Mouse (Mus musculus) CH12.LX (cell line): ENCODE data around the gene Phc1.

Experiments used
- CHD2 ChIP-seq: IDR thresholded peaks from 2 replicates; pipeline ENCODE4 v1.6.1; 2011; ENCODE audit warnings: low read length, improper control_type of control experiment
- CTCF ChIP-seq, 2 experiments: IDR thresholded peaks in 1 of 2; conservative IDR thresholded peaks in 1 of 2; 2 replicates each; pipeline ENCODE4 v1.5.1; 2011 to 2012; ENCODE audit warnings: low read depth in 2 of 2, low read length in 2 of 2, improper control_type of control experiment in 1 of 2, inconsistent platforms in 1 of 2, mild to moderate bottlenecking in 1 of 2, moderate library complexity in 1 of 2
- MAX ChIP-seq: IDR thresholded peaks from 2 replicates; pipeline ENCODE4 v1.6.1; 2011; ENCODE audit warnings: low read length, improper control_type of control experiment
- POLR2A ChIP-seq: IDR thresholded peaks from 2 replicates; pipeline ENCODE4 v1.6.1; 2011; ENCODE audit warnings: low read depth, mild to moderate bottlenecking, improper control_type of control experiment, low read length
- POLR2AphosphoS2 ChIP-seq: IDR thresholded peaks from 2 replicates; pipeline ENCODE4 v1.6.1; 2011; ENCODE audit warnings: low read depth, low read length, improper control_type of control experiment

DNA sequence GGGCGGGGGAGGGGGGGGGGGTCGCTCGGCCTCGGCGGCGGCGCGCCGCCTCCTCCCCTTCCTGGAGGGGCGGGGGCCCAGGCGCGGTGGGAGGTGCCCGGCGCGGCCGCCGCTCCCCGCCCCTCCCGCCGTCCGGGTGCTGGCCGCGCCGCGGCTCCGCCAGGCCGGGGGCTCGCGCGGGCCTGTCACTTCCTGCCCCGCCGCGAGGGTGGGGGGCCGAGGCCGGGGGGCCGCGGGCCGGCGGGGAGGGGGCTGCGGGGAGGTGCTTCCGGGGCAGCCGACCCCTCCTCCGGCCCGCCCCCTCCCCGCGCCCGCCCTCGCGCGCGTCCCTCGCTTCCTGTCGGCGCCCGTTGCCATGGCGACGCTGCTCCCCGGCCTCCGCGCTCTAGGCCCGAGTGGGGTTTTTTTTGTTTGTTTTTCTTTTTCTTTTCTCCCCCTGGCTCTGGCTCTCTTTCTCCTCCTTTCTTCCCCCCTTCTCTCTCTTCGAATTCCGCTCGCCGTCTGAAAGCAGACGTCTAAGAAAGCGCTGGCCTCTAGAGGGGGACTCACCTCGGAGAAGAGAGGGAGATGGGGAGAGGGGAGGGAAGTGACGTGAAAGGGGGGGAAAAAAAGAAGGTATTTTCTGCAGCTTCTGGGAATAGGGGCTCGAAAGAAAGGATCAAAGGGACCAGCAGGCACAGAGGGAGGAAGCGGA lies 566 bp downstream of the Phc1 start:
- TF ChIP-seq MAX (no peak), CTCF (conservative IDR thresholded peaks at IDR 0.05 in 1 of 2, IDR thresholded peaks at IDR 0.05 in 1 of 2; ENCODE audit: low read depth in 2 of 2, low read length in 2 of 2) (no peak), POLR2A (no peak; the same call in 1 of the 2 replicates), CHD2 (no peak), POLR2AphosphoS2 (no peak)
